Mouse (Mus musculus) cerebellum, postnatal 10 days (tissue): ENCODE results near the gene Tra2b.
"Not testable (repeated sequence)": the region's sequence is repeated elsewhere in the genome, so short reads cannot be mapped to it uniquely, and the experiment has no call there.

Experiments
- DNase-seq, 2 experiments: peaks; one replicate each; pipeline ENCODE4 v3.0.0; 2021; ENCODE audit warnings: mixed read lengths in 2 of 2

Tra2b gene

DNA sequence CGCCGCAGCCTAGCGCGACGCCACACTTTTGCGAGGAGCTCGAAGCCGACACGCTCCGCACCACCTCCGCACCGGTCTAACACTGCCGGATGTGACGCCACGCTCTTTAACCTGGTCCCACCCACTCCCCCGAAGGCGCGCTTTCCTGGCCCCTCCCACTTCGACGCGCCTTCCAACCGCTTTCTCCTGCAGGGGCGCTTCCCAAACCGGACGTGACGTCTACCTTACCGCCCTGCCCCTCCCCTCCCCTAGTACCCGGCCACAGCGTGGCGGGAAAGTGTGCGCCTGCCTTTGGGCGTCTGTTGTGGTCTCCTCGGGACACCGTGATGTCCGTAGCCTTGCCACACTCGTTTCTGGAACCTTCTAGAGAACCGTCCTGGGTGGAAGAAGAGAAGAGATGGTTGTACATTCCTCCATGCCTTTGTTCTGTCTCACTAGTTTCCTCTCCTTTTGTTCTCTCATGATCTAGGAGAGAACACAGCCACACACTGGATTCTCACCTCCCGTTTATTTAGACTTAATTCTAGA, at the start of gene Tra2b:
TSS of gene Tra2b (minus strand) at position 157 of the 528 bp plus-strand sequence.
- peak; percentile 99 for DNase-seq

DNA sequence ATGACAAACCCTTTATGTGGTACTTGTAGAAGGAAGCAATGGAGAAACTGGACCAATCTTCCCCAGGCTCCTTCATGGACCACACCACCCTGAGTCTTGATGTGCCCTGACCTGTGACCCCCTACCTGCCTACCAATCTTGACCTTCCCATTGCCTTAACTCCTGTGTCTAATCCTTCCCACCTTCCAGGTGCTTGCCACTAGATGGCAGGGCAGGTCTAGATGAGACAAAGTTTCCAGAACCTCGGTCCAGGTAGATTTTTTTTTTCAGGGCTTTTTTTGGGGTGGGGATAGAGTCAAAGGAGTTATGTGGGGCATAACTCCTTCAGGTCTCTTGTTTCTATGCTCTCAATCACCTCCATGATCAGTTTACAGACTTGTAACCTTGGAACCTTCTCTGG, 44.8 kb upstream of the Tra2b start:
- DNase-seq: peak; percentile 72 to 79

DNA sequence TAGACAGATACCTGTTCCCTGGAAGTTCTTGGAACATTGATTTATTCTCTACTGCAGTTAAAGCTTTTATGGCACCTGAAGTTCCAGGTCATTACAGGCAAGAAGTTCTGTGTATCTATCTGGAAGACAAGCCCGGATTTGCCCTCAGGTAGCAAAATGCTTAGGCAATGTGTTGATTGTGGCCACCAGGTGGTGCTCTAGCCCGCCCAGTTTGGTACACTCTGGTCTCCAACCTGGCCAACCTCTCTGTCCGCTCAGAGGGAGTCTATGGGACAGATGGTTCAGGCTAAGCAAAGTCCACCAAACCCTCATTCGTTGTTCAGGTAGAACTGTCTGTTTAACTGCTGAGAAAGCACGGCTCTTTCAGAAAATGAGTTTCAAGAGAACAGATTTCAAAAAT, 36.8 kb upstream of the Tra2b start:
- DNase-seq: peak; percentile 93 to 95

DNA sequence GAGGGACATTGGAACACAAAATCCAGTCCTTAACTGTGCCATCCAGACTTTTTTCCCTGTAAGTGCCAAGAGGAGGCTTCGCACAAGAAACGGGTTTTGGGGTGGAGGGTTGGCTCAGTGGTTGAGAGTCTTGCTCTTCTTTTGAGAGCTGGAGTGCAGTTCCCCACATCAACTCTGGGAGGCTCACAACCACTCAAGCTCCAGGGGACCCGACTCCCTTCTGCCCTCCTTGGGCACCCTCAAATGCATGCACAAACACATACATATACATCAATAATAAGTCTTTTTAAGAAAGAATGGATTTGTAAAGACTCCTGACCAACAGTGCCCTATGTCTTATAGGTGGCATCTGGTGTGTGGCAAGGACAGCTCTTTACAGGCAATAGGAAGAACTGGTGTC, 35.6 kb upstream of the Tra2b start:
- no peak for DNase-seq

DNA sequence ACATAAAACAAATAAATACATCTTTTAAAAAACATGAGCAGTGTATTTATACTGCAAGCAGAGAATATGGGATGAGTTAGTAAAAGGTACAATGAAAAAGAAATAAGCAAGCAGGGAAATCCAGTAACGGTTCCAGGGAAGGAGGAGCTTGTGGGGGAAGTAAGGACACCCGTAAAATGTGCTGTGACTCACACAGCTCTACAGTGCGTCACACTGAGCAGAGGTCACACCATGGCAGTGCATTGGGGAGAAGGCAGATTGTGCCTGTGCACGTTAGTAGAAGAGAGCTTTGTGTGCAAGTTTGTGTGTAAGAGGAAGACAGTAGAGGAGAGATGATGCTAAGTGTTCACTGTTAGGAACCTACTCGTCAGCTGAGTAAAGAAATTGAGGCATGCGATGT, 31.1 kb upstream of the Tra2b start:
- no peak for DNase-seq

DNA sequence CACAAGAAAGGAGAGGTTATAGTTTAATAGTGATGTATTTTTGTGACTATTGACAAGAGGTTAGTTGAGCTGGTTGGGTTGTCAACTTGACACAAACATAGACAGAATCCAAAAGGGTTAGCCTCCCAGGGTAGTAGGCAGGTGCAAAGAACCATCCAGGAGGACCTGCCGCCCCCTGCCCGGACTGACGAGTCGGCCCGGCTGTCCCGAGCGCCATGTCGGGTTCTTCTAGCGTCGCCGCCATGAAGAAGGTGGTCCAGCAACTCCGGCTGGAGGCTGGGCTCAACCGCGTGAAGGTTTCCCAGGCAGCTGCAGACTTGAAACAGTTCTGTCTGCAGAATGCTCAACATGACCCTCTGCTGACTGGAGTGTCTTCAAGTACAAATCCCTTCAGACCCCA, 29.0 kb upstream of the Tra2b start:
- DNase-seq: not testable (repeated sequence)

DNA sequence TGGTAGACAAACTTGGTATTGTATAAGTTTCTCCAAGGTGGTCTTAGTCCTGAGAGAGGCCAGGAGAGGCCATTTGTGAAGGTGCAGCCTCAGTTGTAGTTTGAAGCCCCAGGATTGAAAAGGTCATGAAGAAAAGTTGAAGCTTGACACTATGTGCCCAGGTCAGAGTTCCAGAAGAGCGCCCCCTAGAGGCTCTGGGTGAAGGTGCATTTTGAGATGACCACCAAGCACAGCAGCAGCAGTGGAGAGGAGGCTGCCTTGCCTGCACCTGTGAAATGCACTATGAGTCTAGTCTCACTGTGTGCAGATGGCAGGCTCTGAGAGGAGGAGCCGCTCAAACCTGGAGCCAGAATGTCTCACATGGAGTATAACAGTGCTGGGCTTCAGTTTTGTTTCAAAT, 27.8 kb upstream of the Tra2b start:
- DNase-seq: no peak

DNA sequence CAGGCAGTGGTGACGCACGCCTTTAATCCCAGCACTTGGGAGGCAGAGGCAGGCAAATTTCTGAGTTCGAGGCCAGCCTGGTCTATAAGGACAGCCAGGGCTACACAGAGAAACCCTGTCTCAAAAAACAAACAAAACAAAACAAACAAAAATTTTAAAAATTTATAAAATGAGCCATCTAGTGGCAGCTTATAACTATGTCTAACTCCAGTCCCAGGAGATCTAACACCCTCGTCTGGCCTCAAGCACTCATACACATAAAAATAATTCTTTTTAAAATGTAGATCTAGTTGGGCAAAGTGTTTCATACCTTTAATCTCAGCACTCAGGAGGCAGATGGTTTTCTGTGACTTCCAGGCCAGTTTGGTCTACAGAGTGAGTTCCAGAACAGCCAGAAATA, 26.6 kb upstream of the Tra2b start:
- DNase-seq: no peak

DNA sequence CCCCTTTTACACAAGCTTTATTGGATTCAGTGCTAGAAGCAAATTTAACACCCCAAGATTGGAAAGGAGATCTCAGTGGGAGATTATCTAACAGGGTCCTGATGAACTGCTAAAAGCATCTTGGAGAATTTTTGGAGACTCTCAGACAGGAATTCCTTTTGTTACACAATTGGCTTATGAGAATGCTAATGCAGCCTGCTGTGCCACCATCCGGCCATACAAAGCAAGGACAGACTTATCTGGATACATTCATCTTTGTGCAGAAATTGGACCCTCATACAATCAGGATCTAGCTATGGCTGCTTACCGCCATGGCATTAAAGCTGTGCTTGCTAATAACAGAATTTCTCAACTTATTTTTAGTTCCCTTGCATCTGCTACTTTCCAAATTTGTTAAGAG, 23.8 kb upstream of the Tra2b start:
- DNase-seq: no peak

DNA sequence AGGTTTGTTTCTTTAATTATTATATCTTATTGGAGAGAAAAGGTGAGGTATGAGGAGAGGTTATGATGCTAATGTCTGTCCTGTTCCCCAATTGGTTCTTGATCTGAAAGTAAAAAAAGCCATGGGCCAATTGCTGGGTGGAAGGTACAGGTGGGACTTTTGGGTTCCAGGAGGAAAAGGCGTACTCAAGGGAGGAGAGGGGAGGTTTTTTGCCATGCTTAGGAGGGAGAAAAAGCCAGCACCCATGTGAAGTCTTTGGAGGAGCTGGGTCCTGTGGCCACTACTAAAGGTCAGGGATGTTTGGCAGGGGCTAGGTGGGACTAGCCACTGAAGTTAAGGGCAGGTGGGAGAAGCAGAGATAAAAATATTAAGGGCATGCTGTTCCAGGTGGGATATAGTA, 21.2 kb upstream of the Tra2b start:
- no peak for DNase-seq

DNA sequence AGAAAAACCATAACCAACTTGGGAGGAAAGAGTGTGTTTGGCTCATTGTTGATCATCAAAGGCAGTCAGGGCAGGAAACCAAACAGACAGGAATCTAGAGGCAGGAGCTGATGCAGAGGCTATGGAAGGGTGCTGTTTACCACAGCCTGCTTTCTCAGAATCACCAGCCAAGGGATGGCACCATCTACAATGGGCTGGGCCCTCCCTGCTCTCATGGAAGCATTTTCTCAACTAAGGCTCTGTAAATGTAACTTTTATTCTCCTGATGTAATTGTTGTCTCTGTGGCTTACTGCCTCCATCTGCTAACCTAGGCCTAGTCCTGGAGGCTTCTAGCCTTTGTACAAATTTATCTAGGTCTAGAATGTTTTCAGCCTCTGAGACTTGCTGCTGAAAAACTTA, 10.7 kb upstream of the Tra2b start:
- DNase-seq: no peak

DNA sequence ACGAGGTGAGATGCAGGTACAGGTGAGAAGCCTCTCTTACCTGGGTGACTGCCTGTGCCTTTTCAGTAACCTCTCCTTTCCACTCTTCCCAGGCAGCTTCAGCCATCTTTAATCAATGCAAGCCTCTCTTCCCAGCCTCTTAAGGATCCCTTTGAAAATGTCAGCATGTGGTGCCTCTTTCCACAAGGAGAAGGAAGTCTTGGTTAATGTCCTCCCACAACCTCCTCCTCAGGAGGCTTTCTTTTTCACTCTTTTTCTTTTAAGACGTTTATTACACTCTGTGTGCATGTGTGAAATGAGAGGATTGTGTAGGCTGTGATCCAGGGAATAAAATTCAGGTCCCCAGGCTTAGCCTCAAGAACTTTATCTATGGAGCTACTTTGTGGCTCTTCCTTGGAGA, 9.3 kb upstream of the Tra2b start:
- no peak for DNase-seq

DNA sequence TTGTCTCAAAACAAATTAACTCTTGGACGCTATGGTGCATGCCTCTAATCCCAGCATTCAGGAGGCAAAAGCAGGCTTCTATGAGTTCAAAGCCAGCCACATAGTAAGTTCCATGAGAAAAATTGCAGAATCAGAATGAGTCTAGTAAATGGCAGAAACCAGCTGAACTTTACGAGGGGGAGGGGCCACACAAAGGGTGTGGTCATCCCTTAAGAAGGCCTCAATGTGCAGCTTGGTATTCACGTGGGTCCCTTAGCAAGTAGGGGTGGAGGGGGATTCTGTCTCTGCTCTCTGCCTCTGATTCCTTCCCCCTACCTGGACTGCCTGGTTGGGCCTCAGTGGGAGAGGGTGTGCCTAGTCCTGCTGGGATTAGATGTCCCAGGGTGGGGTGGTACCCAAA, 4.7 kb upstream of the Tra2b start:
- no peak for DNase-seq

DNA sequence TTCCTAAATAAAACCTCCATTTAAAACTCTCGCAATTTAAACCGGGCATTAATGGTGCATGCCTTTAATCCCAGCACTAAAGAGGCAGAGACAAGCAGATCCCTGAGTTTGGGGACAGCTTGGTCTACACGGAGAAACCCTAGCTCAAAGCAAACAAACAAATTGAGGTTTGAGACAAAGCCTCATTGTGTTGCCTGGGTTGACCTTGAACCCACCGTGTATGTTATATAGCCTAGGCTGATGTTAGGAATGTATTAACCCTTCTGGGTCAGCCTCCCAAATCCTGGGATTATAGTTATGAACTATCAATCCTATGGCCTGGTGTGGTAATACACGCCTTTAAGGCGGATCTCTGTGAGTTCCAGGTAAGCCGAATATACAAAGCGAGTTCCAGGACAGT, 579 bp upstream of the Tra2b start:
- DNase-seq: no peak

DNA sequence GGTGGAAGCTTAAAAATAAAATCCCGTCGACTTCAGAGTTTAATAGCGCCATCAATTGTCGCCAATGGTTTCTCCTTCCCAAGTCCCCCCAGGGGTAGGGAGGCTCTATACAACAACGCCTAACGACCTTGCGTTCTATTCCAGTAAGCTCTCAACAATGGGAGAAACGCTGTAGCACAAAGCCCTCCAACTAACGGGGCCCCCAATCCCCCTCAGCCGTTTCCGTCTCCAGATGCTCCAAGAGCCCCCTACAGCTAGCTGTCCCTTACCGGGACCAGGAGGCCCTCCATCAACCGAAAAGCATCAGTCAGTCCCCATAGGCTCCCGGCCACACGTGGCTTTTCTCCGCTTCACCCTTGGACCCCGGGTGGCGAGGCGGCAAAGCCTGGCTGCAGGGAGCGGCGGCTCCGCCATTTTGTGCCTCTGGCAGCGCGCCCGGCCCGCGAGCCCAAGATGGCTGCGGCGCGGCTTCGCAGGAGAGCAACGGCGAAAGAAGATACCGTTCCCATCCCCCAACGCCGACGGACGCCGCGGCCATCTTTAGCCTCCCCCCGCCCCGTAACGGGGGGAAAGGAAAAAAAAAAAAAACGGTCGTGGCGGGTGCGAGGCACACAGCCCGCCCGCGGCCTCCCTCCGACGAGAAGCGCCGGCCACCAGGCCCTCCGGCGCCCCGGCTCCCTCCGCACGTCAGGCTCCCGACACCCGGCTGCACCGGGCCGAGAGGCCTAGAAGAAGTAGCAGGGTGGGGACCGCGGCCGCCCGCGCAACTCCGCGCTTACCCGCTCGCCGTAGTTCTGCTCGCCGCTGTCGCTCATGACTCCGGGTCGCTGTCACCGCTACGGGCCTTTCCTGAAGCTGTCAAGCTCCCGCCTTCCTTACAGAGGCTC, 600 bp downstream of the Tra2b start:
- peak; percentile 96 to 97 for DNase-seq

DNA sequence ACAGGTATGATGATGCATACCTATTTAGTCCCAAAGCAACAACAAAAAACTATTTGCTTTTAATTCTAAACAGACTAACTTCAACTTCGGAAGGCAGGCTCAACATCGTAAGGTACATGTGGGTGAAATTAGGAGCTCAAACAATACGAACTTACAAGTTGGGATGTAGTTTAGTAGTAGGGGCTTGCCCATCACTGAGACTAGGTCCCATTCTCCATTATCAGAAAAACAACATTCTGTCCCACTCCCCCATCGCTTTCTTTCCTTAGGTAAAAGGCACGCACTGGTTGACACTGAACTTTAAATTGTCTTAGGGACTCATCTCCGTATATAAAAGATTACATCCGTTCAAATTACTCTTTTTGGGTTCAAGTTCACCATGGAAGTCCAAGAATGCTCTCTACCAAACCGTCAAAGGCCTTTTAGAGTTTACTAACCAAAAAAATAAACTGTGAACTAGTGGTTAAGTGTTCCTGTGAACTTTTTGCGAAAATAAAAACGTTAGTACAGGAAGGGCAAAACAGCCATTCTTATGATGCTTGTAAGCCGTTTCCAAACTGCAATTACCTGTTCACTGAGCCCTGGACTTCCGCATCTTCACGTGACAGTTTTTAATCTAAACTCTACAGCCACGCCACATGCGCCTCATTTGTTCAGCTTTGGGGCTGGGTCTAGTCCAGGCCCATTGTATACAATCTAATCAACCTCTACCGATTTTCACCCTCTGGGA, 1.4 kb downstream of the Tra2b start:
- no peak for DNase-seq

DNA sequence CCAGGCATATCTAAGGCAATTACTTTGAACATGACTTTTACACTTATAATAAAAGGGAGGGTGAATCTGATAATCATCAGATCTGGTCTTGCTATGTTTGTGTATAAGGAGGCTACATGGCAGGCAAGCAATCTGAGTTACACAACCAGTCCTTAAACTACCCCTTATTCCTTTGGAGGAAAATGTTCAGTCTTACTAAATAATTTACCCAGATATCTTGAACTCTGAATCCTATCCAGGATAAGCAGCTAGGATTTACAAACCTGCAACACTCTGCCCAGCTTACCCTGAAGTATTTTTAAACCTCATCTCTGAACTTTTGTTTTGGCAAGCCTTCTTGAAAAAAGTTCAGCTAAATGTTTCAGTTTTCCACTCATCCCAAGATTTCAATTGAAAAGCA, 2.7 kb downstream of the Tra2b start:
- no peak for DNase-seq

DNA sequence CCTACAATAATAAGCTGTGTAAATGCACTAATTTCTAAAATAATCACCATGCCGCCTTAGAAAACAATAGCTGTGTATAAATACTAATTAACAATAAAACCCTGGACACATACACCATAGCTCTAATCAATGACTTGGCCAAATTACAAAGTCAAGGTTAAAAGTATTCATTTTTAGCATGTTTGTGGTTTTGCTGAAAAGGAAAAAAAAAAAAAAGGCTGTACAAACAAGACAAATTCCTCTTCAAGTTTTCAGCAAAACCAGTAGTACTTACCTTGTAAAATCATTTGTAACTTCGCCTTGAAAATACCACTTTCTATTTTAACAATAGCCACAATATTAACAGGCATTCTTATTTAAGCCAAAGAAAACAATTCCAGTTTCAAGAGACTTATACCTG, 4.2 kb downstream of the Tra2b start:
- DNase-seq: no peak

DNA sequence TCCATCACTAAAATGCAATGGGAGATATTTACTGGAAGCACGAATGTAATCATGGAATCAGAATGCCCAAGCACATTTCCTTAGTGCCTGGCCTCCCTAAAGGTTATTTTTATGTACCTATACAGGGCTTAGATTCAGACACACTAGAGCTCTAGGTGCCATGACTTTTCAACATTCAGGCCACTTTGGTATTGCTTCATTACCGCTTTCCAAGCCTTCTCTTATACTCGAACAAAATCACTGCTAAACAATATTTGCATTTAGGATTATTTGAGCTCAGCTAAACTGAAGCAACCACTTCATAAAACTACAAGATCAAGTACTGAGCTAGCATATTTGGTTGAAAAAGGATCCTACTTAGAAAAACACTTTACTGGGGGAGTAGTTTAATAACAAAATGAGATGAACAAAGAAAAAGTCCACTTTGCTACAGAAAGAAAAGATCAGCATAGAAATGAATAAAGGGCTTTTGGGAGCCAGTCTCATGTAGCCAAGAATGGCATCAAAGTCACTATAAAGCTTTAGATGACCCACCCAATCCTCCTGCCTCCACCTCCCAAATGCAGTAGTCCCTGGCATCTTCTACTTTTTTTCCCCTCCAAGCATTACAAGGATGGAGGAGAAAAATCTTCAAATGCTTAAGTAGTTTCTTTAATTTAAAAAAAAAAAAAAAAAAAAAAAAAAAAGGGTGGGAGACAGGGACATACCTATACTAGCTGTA, 5.2 kb downstream of the Tra2b start:
- DNase-seq: no peak

DNA sequence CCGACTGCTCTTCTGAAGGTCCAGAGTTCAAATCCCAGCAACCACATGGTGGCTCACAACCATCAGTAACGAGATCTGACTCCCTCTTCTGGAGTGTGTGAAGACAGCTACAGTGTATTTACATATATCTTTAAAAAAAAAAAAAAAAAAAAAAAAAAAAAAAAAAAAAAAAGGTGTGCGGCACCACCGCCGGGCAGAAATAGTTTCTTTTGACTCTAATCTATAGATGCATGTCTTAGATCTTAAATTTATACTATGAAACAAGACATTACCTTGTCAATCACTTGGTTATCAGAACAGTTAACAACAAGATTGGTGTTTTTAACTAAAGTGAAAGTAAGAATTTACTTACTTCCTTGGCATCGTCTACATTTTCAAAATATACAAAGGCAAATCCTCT, 13.6 kb downstream of the Tra2b start:
- DNase-seq: not testable (repeated sequence)

DNA sequence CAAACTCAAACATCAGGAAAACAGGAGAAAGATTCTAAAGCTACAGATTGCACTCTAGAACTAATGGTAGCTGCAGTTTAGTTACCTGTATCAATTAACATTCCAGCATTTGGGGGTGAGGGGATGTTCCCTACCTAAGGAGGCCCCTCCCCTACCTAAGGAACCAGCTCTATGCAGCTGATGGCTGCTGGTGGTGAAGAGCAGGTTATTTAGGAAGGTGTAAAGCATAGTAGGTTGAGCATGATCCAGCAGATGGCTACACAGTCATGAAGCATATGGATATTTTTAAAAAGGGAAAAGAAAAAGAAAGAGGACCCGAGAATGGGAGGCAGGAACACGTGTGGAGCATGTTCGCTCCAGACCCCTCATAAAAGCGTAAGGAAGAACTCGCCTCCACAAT, 15.5 kb downstream of the Tra2b start:
- DNase-seq: no peak

DNA sequence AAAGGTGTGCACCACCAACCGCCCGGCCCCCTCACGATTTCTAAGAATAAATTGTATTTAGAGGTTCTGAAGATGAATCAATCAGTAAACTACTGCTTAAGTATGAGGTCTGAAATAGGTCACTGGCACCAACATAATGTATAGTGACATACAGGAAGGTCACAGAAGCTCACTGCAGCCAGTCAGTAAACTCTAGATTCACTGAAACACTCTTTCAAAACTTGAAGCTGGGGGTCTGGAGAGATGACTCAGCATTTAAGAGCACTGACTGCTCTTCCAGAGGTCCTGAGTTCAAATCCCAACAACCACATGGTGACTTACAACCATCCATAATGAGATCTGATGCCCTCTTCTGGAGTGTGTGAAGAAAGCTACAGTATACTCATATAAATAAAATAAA, 16.1 kb downstream of the Tra2b start:
- DNase-seq: no peak

DNA sequence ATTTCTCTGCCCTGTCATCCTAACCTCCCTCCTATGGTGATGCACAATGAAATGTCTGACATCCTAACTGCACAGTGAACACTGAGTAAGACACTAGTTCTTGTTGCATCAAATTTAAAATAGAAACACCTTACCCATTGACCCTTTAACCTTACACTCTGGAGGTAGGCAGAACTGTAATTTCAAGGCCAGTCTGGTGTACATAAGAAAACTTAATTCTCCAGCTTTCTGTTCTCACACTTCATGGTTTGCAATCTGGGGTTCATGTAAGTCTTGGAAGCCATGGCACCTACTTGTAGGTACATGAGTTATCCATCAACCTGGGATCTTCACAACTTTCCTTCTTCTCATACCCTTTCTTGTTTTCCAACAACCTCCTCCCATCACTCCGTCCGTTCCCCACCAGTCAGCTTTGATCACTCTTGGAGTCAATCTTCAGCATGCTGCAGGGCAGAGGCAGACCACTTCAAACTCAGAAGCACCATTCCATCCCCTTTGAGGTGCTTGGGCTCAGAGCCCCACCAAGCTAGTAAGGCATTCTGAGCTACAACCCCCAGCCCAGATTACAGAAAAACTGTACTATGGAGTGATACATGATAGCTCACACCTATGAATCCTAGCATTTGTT, 23.5 kb downstream of the Tra2b start:
- no peak for DNase-seq
